Mouse (Mus musculus) embryonic fibroblast, embryonic 13.5 days (primary cell): ENCODE data around the gene Glod5. TPM values are rescaled to one million over a fixed set of nuclear protein-coding genes. Genes with fewer than 3 reads are reported as not detected.

Source experiments
- H3K27ac ChIP-seq: 2 replicates; pipeline ENCODE4 v1.5.1; 2012; ENCODE audit warnings: low read length, control low read depth, inconsistent platforms; ENCODE audit not compliant: insufficient read depth
- H3K4me1 ChIP-seq: 2 replicates; pipeline ENCODE4 v1.6.1; 2011; ENCODE audit warnings: low read length; ENCODE audit not compliant: control insufficient read depth, insufficient read depth
- H3K4me3 ChIP-seq: 2 replicates; pipeline ENCODE4 v1.5.1; 2011; ENCODE audit warnings: mild to moderate bottlenecking, control low read depth, low read length; ENCODE audit not compliant: insufficient read depth
- CTCF ChIP-seq: IDR thresholded peaks from 2 replicates; pipeline ENCODE4 v1.5.1; 2011; ENCODE audit warnings: mild to moderate bottlenecking, control low read depth, low read length, moderate library complexity, borderline replicate concordance; ENCODE audit not compliant: insufficient read depth
- POLR2A ChIP-seq: IDR thresholded peaks from 2 replicates; pipeline ENCODE4 v1.6.1; 2011; ENCODE audit warnings: low read depth, mild to moderate bottlenecking, control low read depth, low read length, moderate library complexity
- polyA plus RNA-seq: library from polyadenylated mRNA; stranded (reverse); fragments of >200 nt; gene quantifications from 2 replicates; pipeline ENCODE4 v1.2.4, GENCODE M21; 2011; ENCODE audit warnings: low read depth; ENCODE audit not compliant: missing spikeins, insufficient read length

The Glod5 gene
- polyA plus RNA-seq, 1 experiment: not detected

DNA sequence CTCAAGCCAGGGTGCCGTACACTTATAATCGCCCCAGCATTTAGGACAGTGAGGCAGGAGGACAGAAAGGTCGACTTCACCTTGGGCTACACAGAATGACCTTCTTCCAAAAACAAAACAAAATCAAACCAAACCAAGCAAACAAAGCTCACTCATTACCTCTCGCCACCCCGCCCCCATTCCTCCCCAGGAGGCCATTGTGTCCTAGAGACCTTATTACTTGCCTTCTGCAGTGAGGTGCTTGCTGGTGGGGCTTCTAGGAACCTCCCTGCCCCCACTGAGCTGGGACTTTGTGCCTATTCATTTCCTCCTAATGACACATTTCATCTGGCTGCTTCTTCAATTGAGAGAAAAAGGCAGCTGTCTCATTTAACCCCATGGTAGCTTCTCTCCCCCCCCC lies 9.7 kb downstream of the Glod5 start:
- no peak overlapping the region for H3K4me3 ChIP-seq
- TF ChIP-seq POLR2A: no peak
- no peak for TF ChIP-seq CTCF
- no peak overlapping the region for H3K27ac ChIP-seq
- no peaks in the 10 kb centered on the region for H3K4me1 ChIP-seq

GRCm38 (mm10) chrX:8002971-8003370 lies 15.3 kb downstream of the Glod5 start:
- H3K27ac ChIP-seq: no peak overlapping the region
- H3K4me3 ChIP-seq: no peak overlapping the region
- no peaks in the 10 kb centered on the region for H3K4me1 ChIP-seq
- TF ChIP-seq CTCF (no peak), POLR2A (no peak)

- TF ChIP-seq POLR2A (no peak), CTCF (no peak)
- Histone ChIP-seq H3K4me3 (no peak overlapping the region), H3K27ac (no peak overlapping the region), H3K4me1 (no peaks in the 10 kb centered on the region)
These were observed 16.3 kb downstream of the Glod5 start for GRCm38 (mm10) chrX:8002001-8002400.

DNA sequence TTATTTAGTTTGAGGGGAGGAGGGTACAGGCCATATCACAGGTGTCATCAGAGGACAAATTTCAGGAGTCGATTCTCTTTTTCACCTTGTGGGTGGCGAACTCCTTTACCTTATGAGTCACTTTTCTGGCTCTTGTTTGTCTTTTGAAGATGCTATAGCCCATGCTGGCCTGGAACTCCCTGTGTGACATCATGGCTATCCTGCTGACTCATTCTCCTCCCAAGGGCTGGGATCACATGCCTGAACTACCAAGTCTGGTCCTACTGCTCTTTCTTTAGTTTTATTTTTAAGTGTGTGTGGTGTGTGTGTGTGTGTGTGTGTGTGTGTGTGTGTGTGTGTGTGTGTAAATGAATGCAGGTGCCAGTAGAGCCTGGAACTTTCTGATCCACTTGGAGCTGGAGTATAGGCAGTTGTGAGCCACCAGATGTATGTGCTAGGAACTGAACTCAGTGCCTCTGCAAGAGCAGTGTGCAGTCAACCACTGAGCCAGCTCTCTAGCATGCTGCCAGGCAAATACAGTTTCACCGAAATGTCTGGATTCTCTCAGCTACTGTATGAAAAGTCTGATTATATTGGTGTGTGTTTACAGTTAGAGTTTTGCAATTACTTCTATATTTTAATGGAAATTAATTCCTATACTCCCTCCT lies 17.6 kb downstream of the Glod5 start:
- H3K27ac ChIP-seq: no peak overlapping the region
- no peak overlapping the region for H3K4me3 ChIP-seq
- TF ChIP-seq POLR2A (no peak), CTCF (no peak)
- H3K4me1 ChIP-seq: no peaks in the 10 kb centered on the region

- TF ChIP-seq POLR2A (no peak), CTCF (no peak)
- H3K4me3 ChIP-seq: no peak overlapping the region
- H3K27ac ChIP-seq: no peak overlapping the region
- H3K4me1 ChIP-seq: no peaks in the 10 kb centered on the region
These were observed 25.1 kb downstream of the Glod5 start for GRCm38 (mm10) chrX:7993068-7993735.

DNA sequence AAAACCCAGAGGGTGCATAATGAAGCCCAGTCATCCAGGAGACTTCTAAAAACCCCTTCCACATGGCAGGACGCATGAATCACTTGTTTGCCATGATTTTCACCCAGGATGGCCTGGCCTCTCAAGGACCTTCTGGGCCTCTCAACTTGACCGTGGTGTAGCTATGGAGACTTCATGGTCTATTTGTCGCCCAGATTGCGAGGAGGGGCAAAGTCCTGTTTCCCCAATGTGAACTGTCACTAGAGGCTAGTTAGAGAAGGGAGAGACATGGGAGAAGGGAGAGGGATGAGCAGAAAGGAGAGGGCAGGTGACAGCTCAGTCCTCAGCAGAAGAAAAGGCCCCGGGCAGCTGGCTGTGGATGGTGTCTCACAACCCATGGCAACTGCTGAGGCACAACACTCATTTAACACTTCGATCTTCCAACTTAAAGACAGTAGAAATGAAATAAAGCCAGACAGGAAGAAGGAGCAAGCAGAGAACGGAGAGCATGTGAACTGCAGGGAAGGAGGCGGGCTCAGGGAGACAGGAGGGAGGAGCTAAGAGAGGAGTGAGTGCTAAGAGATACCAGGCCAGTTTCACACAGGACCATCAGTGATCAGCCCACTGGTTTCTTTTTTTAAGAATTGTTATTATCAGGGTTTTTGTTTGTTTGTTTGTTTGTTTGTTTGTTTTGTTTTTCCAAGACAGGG lies 25.8 kb downstream of the Glod5 start:
- H3K4me1 ChIP-seq: no peaks in the 10 kb centered on the region
- no peak overlapping the region for H3K4me3 ChIP-seq
- TF ChIP-seq POLR2A: no peak
- TF ChIP-seq CTCF: no peak
- no peak overlapping the region for H3K27ac ChIP-seq

DNA sequence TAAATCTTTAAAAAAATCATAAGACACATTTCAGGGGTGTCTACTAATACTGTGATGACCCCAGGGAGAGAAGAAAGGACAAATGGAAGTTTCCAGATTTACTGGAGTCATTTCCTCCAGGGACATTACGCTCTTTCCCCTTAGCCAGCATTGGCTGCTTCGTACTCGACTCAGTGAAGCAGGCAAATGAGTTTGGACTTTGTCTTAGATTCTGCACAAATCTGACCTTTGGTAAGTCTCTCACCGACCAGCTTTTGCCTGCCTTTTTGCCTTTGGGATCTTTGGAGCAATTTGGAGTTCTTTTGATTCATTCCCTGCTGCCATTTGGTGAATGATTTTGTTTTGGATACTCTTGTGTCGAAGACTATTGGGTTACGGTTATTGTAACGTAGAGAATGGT lies 36.9 kb downstream of the Glod5 start:
- TF ChIP-seq POLR2A: no peak
- no peak for TF ChIP-seq CTCF
- Histone ChIP-seq H3K27ac (no peak overlapping the region), H3K4me1 (no peaks in the 10 kb centered on the region), H3K4me3 (no peak overlapping the region)

GRCm38 (mm10) chrX:7977892-7978291 lies 40.4 kb downstream of the Glod5 start, which contains the start of gene Gata1:
Gata1 (minus strand) TSS chrX:7978071.
- Histone ChIP-seq H3K4me3 (no peak within 1 kb of the TSS), H3K4me1 (no peaks in the 10 kb centered on the region), H3K27ac (no peak within 1 kb of the TSS)
- TF ChIP-seq POLR2A: no peak
- TF ChIP-seq CTCF: no peak

- H3K4me3 ChIP-seq: no peak overlapping the region
- no peaks in the 10 kb centered on the region for H3K4me1 ChIP-seq
- TF ChIP-seq POLR2A (no peak), CTCF (no peak)
- H3K27ac ChIP-seq: no peak overlapping the region
These were observed 47.0 kb downstream of the Glod5 start for GRCm38 (mm10) chrX:7971292-7971691.

DNA sequence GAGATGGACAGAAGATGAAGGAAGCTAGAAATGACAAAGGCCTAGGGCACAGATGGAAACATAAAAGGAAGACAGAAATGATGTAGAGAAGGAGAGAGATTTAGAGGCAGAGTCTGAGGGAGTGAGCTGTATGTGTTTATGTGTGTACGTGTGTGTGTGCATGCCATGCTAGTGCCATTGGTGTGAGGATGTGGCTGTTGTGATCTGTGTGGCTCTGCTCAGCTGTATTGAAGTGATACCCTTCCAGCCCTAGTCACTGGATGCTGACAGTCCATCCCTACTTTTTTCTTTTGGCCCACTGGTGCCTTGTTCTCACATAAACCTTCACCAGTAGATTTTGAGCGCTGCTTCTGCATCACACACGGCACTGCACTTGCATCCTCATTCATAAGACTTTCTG lies 49.4 kb downstream of the Glod5 start:
- Histone ChIP-seq H3K4me3 (no peak overlapping the region), H3K27ac (no peak overlapping the region)

More for the DNA sequence above, 49.4 kb downstream of the Glod5 start:
- no peaks in the 10 kb centered on the region for H3K4me1 ChIP-seq
- no peak for TF ChIP-seq CTCF
- no peak for TF ChIP-seq POLR2A
